Mouse (Mus musculus): Measurements from ENCODE around the gene Olfr502.

- TF ChIP-seq CTCF (IDR thresholded peaks at IDR 0.05; ENCODE audit: low read depth) (no peak), EP300 (IDR thresholded peaks at IDR 0.05; ENCODE audit: low read depth) (no peak)
Measured at GRCm38 (mm10) chr7:108524965-108525364, at the start of gene Olfr502.
